Mouse (Mus musculus) hindbrain, embryonic 15.5 days (tissue): ENCODE measurements around the gene Zfhx3. TPM values are rescaled to one million over a fixed set of nuclear protein-coding genes. Genes with fewer than 3 reads are reported as not detected.

ENCODE experiments used
- ATAC-seq: fragments of 200-750 bp; cut with Nextera tagmentation; 2 replicates; pipeline ENCODE4 v1.8.0; 2017; ENCODE audit warnings: low read depth, moderate number of reproducible peaks, moderate TSS enrichment; ENCODE audit not compliant: low FRiP score
- H3K27ac ChIP-seq: fragments of 300-500 bp; sonication (generic); replicated peaks from 2 replicates; pipeline ENCODE4 v1.5.1; 2015; ENCODE audit warnings: mild to moderate bottlenecking, inconsistent platforms
- H3K27me3 ChIP-seq: fragments of 300-500 bp; sonication (generic); 2 replicates; pipeline ENCODE4 v1.6.1; 2015; ENCODE audit warnings: control low read depth, inconsistent platforms
- H3K36me3 ChIP-seq: fragments of 300-500 bp; sonication (generic); 2 replicates; pipeline ENCODE4 v1.6.1; 2015; ENCODE audit warnings: control low read depth, inconsistent platforms
- H3K4me1 ChIP-seq: fragments of 300-500 bp; sonication (generic); replicated peaks from 2 replicates; pipeline ENCODE4 v1.6.1; 2015; ENCODE audit warnings: control low read depth, inconsistent platforms
- H3K4me2 ChIP-seq: fragments of 300-500 bp; sonication (generic); 2 replicates; pipeline ENCODE4 v1.6.1; 2015; ENCODE audit warnings: moderate library complexity, mild to moderate bottlenecking, inconsistent platforms
- H3K4me3 ChIP-seq: fragments of 300-500 bp; sonication (generic); 2 replicates; pipeline ENCODE4 v1.5.1; 2015; ENCODE audit warnings: mild to moderate bottlenecking, inconsistent platforms
- H3K9ac ChIP-seq: fragments of 300-500 bp; sonication (generic); 2 replicates; pipeline ENCODE4 v1.6.1; 2015; ENCODE audit warnings: inconsistent platforms
- H3K9me3 ChIP-seq: fragments of 300-500 bp; sonication (generic); 2 replicates; pipeline ENCODE4 v1.6.1; 2016; ENCODE audit warnings: control low read depth, inconsistent platforms
- WGBS: fragments of 180-500 bp; shearing (Covaris S2); methylation state at CpG from one replicate; pipeline ENCODE4 v1.1.7; 2015; 5-methylcytosine and 5-hydroxymethylcytosine counted together
- polyA plus RNA-seq: library from polyadenylated mRNA; unstranded; fragments of >200 nt; fragmentation: Nextera tagmentation; extraction: Ambion mirVana; gene quantifications from 2 replicates; pipeline ENCODE4 v1.2.1, GENCODE M21; 2015

Gene Zfhx3
- polyA plus RNA-seq, 1 experiment from 2014 or later = 23.5 TPM

GRCm38 (mm10) chr8:108768051-108768450, 825.6 kb downstream of the Zfhx3 start:
- ATAC-seq = no peak
- H3K27me3 ChIP-seq = no peaks in the 10 kb centered on the region
- no peak overlapping the region for H3K9ac ChIP-seq
- H3K4me1 ChIP-seq = peaks cover 6% of the 10 kb centered on the region; the same call in 1 of the 2 replicates
- no peak overlapping the region for H3K4me3 ChIP-seq
- WGBS = 88% methylated on average over 7 of the region's 7 CpGs
- no peaks in the 10 kb centered on the region for H3K36me3 ChIP-seq
- no peak overlapping the region for H3K4me2 ChIP-seq
- H3K27ac ChIP-seq = no peak overlapping the region
- H3K9me3 ChIP-seq = no peaks in the 10 kb centered on the region

DNA sequence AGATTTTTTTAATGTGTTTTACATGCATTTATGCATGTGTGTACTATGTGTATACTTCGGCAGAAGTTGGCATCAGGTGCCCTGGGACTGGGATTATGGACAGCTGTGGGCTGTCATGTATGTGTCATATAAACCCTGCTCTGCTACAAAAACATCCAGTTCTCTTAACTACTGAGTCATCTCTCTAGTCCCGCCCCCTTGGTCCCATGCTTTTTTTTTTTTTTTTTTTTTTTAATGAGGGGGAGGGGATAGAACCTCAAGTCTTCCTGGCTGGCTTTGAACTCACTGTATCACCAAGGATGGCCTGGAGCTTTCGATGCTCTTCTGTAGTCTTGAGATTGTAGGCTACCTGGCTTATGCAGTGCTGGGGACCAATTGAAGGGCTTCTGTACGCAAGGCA, 827.9 kb downstream of the Zfhx3 start:
- Histone ChIP-seq H3K27ac (no peak overlapping the region), H3K4me2 (no peak overlapping the region), H3K4me3 (no peak overlapping the region), H3K9ac (no peak overlapping the region), H3K36me3 (no peaks in the 10 kb centered on the region), H3K9me3 (no peaks in the 10 kb centered on the region), H3K4me1 (peaks cover 6% of the 10 kb centered on the region; the same call in 1 of the 2 replicates), H3K27me3 (no peaks in the 10 kb centered on the region)
- no peak for ATAC-seq
- 94% methylated on average over 4 of the region's 4 CpGs for WGBS

DNA sequence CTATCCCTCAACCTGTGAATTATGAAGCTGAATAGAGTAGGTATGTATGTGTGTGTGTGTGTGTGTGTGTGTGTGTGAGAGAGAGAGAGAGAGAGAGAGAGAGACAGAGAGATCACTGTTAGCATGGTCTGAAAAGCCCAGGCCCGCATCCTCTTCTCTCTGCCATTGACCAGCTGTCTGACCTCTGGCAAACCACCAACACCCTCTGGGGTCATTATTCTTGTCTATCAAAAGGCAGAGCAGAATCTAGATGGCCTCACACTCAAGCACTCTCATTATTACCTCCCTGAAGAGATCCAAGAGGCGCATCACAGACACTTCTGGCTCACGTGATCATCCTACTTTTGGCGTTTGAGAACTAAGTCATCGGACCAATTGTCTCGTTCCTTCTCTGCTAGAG, 831.0 kb downstream of the Zfhx3 start:
- no peaks in the 10 kb centered on the region for H3K9me3 ChIP-seq
- no peak overlapping the region for H3K9ac ChIP-seq
- no peaks in the 10 kb centered on the region for H3K27me3 ChIP-seq
- no peak overlapping the region for H3K4me3 ChIP-seq
- no peak overlapping the region for H3K27ac ChIP-seq
- H3K36me3 ChIP-seq = no peaks in the 10 kb centered on the region
- H3K4me2 ChIP-seq = no peak overlapping the region
- 73% methylated on average over 6 of the region's 6 CpGs for WGBS
- H3K4me1 ChIP-seq = peaks cover 20% of the 10 kb centered on the region
- no peak for ATAC-seq

GRCm38 (mm10) chr8:108778063-108778462, 835.6 kb downstream of the Zfhx3 start:
- no peak for ATAC-seq
- no peak overlapping the region for H3K27ac ChIP-seq
- no peak overlapping the region for H3K4me2 ChIP-seq
- no peaks in the 10 kb centered on the region for H3K9me3 ChIP-seq
- no peak overlapping the region for H3K9ac ChIP-seq
- no peaks in the 10 kb centered on the region for H3K36me3 ChIP-seq
- no peak overlapping the region for H3K4me3 ChIP-seq
- H3K4me1 ChIP-seq = peaks cover 20% of the 10 kb centered on the region; the same call in 1 of the 2 replicates
- WGBS = 87% methylated on average over 12 of the region's 12 CpGs
- 0 out of 2 replicates have a peak, but pooled peaks cover 3% of the 10 kb centered on the region for H3K27me3 ChIP-seq

DNA sequence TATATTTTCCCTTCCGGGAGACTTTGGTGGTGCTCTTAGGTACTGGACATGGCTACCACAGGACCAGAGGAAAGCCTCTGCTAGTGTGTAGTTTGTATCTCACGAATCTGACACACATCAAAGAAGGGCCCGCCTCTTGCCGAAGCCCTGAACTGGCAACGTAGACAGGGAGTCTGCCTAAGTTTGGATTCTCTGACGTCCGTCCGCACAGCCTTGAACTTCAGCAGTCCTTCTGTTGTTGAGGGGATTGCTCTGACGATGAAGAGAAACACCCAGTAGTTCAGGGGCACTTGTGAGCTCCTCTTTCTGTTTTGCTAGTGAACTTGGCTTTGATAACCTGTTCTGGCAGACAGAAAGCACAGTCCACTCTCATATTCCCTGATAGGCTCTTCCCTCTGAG, 836.1 kb downstream of the Zfhx3 start:
- no peaks in the 10 kb centered on the region for H3K36me3 ChIP-seq
- peaks cover 18% of the 10 kb centered on the region; the same call in 1 of the 2 replicates for H3K4me1 ChIP-seq
- WGBS = 85% methylated on average over 9 of the region's 9 CpGs
- H3K27ac ChIP-seq = no peak overlapping the region
- H3K4me2 ChIP-seq = no peak overlapping the region
- no peak for ATAC-seq
- no peaks in the 10 kb centered on the region for H3K9me3 ChIP-seq
- 0 out of 2 replicates have a peak, but pooled peaks cover 3% of the 10 kb centered on the region for H3K27me3 ChIP-seq
- H3K4me3 ChIP-seq = no peak overlapping the region
- no peak overlapping the region for H3K9ac ChIP-seq

DNA sequence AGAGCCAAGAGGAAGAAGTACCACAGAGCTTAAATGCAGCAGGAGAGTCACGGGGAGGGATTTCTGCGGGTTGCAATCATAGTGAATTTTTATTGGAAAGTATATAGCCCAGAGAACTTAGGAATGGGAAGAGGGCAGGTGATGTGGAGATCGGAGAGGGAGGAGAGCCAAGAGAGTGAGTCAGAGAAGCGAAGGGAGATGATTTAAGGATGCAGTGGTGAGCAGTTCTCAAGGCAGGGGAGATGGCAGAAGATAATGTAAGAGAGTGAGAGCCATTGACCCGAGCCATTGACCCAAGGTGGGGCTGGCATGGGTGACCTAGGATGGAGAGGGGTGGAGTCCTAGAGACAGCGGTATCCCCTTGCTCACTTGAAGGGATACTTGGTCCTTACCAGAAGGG, 838.3 kb downstream of the Zfhx3 start:
- H3K4me2 ChIP-seq = no peak overlapping the region
- H3K27ac ChIP-seq = no peak overlapping the region
- WGBS = 89% methylated on average over 6 of the region's 6 CpGs
- H3K4me1 ChIP-seq = peaks cover 14% of the 10 kb centered on the region; the same call in 1 of the 2 replicates
- H3K27me3 ChIP-seq = 0 out of 2 replicates have a peak, but pooled peaks cover 3% of the 10 kb centered on the region
- no peak overlapping the region for H3K9ac ChIP-seq
- H3K4me3 ChIP-seq = no peak overlapping the region
- no peaks in the 10 kb centered on the region for H3K36me3 ChIP-seq
- H3K9me3 ChIP-seq = no peaks in the 10 kb centered on the region
- no peak for ATAC-seq

GRCm38 (mm10) chr8:108781192-108781591, 838.7 kb downstream of the Zfhx3 start:
- Histone ChIP-seq H3K9ac (no peak overlapping the region), H3K4me1 (peaks cover 14% of the 10 kb centered on the region; the same call in 1 of the 2 replicates), H3K27me3 (0 out of 2 replicates have a peak, but pooled peaks cover 6% of the 10 kb centered on the region), H3K4me2 (no peak overlapping the region), H3K36me3 (no peaks in the 10 kb centered on the region), H3K27ac (no peak overlapping the region), H3K4me3 (no peak overlapping the region), H3K9me3 (no peaks in the 10 kb centered on the region)
- no peak for ATAC-seq
- 63% methylated on average over 5 of the region's 5 CpGs for WGBS

GRCm38 (mm10) chr8:108783155-108783554, 840.7 kb downstream of the Zfhx3 start:
- Histone ChIP-seq H3K36me3 (no peaks in the 10 kb centered on the region), H3K9me3 (no peaks in the 10 kb centered on the region), H3K4me1 (peaks cover 9% of the 10 kb centered on the region), H3K4me2 (no peak overlapping the region), H3K27ac (no peak overlapping the region), H3K9ac (no peak overlapping the region), H3K27me3 (peaks cover 13% of the 10 kb centered on the region; the same call in 1 of the 2 replicates), H3K4me3 (no peak overlapping the region)
- WGBS = 70% methylated on average over 10 of the region's 10 CpGs
- ATAC-seq = no peak

DNA sequence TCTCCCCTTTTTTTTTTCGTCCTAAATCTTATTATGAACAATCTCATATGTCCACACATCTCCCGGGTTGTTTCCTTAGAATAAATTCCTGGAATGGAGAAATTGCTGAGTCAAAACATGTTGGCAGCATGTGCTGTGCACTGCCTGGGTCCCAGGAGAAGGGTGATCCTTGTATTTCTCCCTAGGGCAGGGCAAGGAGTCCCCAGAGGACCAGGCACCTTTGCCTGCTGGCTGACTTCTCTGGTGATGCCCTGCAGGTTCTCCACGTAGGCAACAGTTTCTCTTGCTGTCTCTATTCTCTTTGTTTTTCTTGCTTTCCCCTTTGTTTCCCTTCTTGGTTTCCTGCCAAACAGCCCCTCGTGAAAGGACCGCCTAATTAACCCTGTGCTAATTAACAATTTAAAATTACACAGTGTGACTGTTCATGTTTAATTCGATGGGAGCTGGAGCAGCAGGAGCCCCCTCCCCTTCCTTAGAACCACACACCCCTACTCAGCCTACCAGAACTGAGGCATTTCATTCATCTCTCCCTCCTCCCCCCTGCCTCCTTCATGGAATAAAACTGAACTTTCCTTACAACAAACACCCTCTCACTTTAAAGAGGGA, 845.8 kb downstream of the Zfhx3 start:
- 16% methylated on average over 6 of the region's 6 CpGs for WGBS
- Histone ChIP-seq H3K27ac (no peak overlapping the region; the same call in 1 of the 2 replicates), H3K9ac (no peak overlapping the region), H3K4me2 (no peak overlapping the region), H3K4me1 (peaks cover 42% of the 10 kb centered on the region), H3K36me3 (peaks cover 11% of the 10 kb centered on the region), H3K4me3 (no peak overlapping the region), H3K9me3 (no peaks in the 10 kb centered on the region), H3K27me3 (peaks cover 11% of the 10 kb centered on the region; the same call in 1 of the 2 replicates)
- peak; percentile 62; the same call in 1 of the 2 replicates for ATAC-seq

- peaks cover 12% of the 10 kb centered on the region for H3K36me3 ChIP-seq
- H3K4me2 ChIP-seq = peak overlapping the region; percentile 29
- H3K4me3 ChIP-seq = no peak overlapping the region
- 16% methylated on average over 10 of the region's 10 CpGs for WGBS
- H3K27me3 ChIP-seq = peaks cover 11% of the 10 kb centered on the region; the same call in 1 of the 2 replicates
- no peak overlapping the region; the same call in 1 of the 2 replicates for H3K27ac ChIP-seq
- ATAC-seq = no peak
- peaks cover 42% of the 10 kb centered on the region for H3K4me1 ChIP-seq
- no peak overlapping the region for H3K9ac ChIP-seq
- no peaks in the 10 kb centered on the region for H3K9me3 ChIP-seq
Measured at GRCm38 (mm10) chr8:108788762-108789157, 846.3 kb downstream of the Zfhx3 start.

GRCm38 (mm10) chr8:108790559-108791293, 848.3 kb downstream of the Zfhx3 start:
- Histone ChIP-seq H3K27me3 (peaks cover 11% of the 10 kb centered on the region; the same call in 1 of the 2 replicates), H3K9me3 (no peaks in the 10 kb centered on the region), H3K9ac (no peak overlapping the region), H3K27ac (no peak overlapping the region), H3K4me1 (peaks cover 42% of the 10 kb centered on the region), H3K36me3 (peaks cover 25% of the 10 kb centered on the region), H3K4me2 (no peak overlapping the region), H3K4me3 (no peak overlapping the region)
- ATAC-seq = no peak
- WGBS = 47% methylated on average over 14 of the region's 14 CpGs

GRCm38 (mm10) chr8:108796076-108796475, 853.6 kb downstream of the Zfhx3 start:
- Histone ChIP-seq H3K4me1 (peaks cover 23% of the 10 kb centered on the region), H3K4me2 (no peak overlapping the region), H3K27ac (no peak overlapping the region), H3K9me3 (no peaks in the 10 kb centered on the region), H3K9ac (no peak overlapping the region), H3K27me3 (no peaks in the 10 kb centered on the region), H3K36me3 (peaks cover 29% of the 10 kb centered on the region), H3K4me3 (no peak overlapping the region)
- 98% methylated on average over 3 of the region's 3 CpGs for WGBS
- no peak for ATAC-seq
